Mouse (Mus musculus): ENCODE results near the gene Tex36. TPM values are rescaled to one million over a fixed set of nuclear protein-coding genes. Genes with fewer than 3 reads are reported as not detected.

Tex36 gene
- total RNA-seq, 2 experiments from 2014 or later = 0.39 TPM; not detected in 1

Other genes with a start within 250 kb of the Tex36 start
- gene Edrf1, start 35.4 kb upstream of the Tex36 start, total RNA-seq (2021) = 10 to 100 TPM; 29.9 to 35.9 TPM
- gene Mmp21, start 77.9 kb upstream of the Tex36 start, total RNA-seq (2021) = under 1 TPM in 1 of 2 experiments, not detected in 1; 0.14 TPM
- 10 to 100 TPM; 58.4 to 64.9 TPM for gene Bccip, start 107.2 kb upstream of the Tex36 start, total RNA-seq (2021)
- gene Uros, start 107.9 kb upstream of the Tex36 start, total RNA-seq (2021) = 10 to 100 TPM; 18.8 to 19.4 TPM
- 1 to 10 TPM; 4.2 to 4.4 TPM for gene Fank1, start 174.7 kb upstream of the Tex36 start, total RNA-seq (2021)
- gene Dhx32, start 180.6 kb upstream of the Tex36 start, total RNA-seq (2021) = 10 to 100 TPM; 62.3 to 63.7 TPM